Mouse (Mus musculus): ENCODE data around the gene Dact2.
A peak's percentile ranks its signal among the peaks of the same experiment; 100 is the strongest.

The Dact2 gene

DNA sequence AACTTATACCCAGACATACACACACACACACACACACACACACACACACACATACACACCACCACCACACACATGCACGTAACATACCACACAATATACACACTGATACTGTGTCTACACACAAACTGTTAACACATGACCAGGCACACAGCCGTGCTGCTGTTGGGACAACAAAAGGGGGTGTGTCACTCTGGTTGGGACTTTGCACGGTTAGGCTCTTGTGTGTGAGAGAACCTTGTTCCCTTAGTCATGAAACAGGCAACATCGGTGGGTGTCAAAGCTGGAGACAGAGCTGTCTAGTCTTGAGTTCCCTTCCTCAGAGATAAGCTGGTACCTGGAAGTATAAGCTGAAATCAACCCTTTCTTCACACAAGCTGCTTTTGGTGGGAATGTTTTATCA lies 29.1 kb downstream of the Dact2 start:
- DNase-seq (ENCODE audit: low spot score in 2 of 2), result no peak

- no peak for DNase-seq (ENCODE audit: low spot score in 2 of 2)
Measured at GRCm38 (mm10) chr17:14174401-14174800, 29.7 kb downstream of the Dact2 start.

GRCm38 (mm10) chr17:14173459-14173858 lies 30.6 kb downstream of the Dact2 start:
- DNase-seq (ENCODE audit: low spot score in 2 of 2), result no peak

- no peak for DNase-seq (ENCODE audit: low spot score in 2 of 2)
Measured at GRCm38 (mm10) chr17:14172731-14173130, 31.4 kb downstream of the Dact2 start.

- DNase-seq (ENCODE audit: low spot score in 2 of 2), result no peak
Measured at GRCm38 (mm10) chr17:14172184-14172583, 31.9 kb downstream of the Dact2 start.

- DNase-seq (ENCODE audit: low spot score in 2 of 2), result no peak
Measured at GRCm38 (mm10) chr17:14170961-14171479, 33.1 kb downstream of the Dact2 start.

- no peak for DNase-seq (ENCODE audit: low spot score in 2 of 2)
Measured at GRCm38 (mm10) chr17:14169431-14169830, 34.7 kb downstream of the Dact2 start.

DNA sequence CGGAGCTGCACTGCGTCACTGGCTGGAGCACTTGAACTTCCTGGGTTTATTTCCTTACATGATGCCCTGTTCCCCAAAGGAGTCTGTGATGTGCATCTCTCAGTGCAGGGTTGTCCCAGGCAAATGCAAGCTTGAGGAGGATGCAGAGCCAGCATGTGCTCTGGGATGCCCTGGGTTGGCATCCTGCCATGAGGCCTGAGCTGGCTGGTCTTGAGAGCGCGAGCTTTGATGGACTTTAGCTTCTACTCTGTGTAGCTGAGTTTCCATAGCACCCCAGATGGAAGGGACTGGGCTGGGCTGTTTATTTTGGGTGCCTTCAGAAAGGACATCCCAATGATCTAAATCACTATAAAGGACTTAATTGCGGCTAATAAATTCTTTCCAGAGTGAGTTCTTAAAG lies 36.5 kb downstream of the Dact2 start:
- no peak for DNase-seq (ENCODE audit: low spot score in 2 of 2)

DNA sequence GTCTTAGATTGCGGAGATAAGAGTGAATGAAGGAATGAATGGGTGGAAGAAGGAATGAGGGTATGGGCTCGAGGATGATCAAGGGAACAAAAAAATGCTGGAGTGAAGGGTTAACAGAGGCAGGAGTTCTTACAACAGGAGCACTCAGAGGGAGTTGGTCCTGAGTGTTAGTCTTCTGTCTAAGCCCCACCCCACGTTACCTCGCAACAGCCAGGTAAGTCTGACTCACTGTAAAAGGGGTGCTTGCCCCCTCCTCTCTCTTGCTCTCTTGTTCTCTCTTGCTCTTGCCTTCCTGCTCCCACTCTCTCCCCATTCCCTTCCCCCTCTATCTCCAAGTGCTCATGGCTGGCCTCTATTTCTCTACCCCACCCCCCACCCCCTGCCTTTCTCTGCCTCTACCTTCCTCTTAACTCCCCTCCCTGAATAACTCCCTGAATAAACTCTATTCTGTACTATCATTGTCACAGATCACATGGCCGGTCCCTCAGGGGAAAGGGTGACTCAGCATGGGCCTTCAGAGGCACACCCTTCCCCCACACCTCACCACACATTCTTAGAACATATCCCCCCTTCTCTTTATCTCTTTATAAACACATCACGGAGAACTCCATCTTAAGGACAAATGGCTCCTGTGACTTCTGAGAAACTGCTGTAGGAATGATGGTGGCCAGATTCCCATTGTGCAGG lies 37.2 kb downstream of the Dact2 start:
- no peak for DNase-seq (ENCODE audit: low spot score in 2 of 2)

- DNase-seq (ENCODE audit: low spot score in 2 of 2), result peak in 1 of 2 experiments; percentile 49
Measured at GRCm38 (mm10) chr17:14165934-14166610, 38.0 kb downstream of the Dact2 start.

GRCm38 (mm10) chr17:14165332-14165876 lies 38.7 kb downstream of the Dact2 start:
- peak; percentile 51 to 61 for DNase-seq (ENCODE audit: low spot score in 2 of 2)

GRCm38 (mm10) chr17:14160846-14161245 lies 43.3 kb downstream of the Dact2 start:
- DNase-seq (ENCODE audit: low spot score in 2 of 2), result no peak

GRCm38 (mm10) chr17:14157779-14158195 lies 46.3 kb downstream of the Dact2 start:
- DNase-seq (ENCODE audit: low spot score in 2 of 2), result no peak

Data from right cerebral cortex, postnatal 36 days (tissue).